Mouse (Mus musculus): ENCODE measurements around the gene Pde8a.

The Pde8a gene

DNA sequence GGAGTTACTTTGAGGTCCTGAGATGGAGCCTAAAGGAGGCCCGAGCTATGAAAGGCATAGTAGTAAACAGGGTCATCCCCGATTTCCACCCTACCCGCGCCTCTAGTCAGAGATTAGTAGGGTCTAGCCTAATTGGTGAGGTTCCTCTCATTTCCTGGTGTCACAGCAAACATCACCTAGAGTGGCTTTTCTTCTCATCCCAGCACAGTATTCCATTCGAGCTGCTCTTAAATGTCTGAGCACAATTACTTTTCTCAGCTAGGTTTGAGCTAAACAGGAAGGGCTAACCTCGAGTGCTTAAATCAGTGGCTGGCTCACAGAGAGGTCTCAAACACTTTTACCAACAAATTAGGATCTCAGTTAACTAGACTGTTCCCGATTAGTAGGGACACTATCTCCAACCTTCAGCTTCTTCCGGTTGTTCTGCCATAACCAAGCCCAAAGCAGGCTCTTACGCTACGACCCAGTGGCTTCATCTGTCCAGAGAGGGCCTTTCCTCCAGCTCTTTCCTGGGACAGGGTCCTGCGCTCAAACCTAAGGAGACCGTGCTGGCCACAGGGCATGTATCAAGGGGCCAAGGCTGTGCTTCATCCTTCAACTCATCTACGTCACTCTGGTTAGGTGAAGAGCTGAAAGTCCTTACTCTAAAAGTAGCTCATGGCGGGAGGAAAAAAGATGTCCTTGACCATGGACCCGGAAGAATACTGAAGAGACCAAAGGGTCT, 132.2 kb downstream of the Pde8a start:
- H3K4me3 ChIP-seq (replicated peaks; ENCODE audit: low read length): peak overlapping the region; percentile 100
- peaks cover under 1% of the 10 kb centered on the region; the same call in 1 of the 2 replicates for H3K27me3 ChIP-seq (ENCODE audit: insufficient read depth, low read length)
- peaks cover 40% of the 10 kb centered on the region for H3K36me3 ChIP-seq (ENCODE audit: insufficient read depth, low read length)
- no peak for TF ChIP-seq POU5F1 (IDR thresholded peaks at IDR 0.05; ENCODE audit: borderline replicate concordance, low read length)
- TF ChIP-seq NANOG (IDR thresholded peaks at IDR 0.05; ENCODE audit: borderline replicate concordance, low read length): no peak
- no peak for TF ChIP-seq CTCF (conservative IDR thresholded peaks at IDR 0.05; ENCODE audit: low read length)
- no peaks in the 10 kb centered on the region for H3K9me3 ChIP-seq (ENCODE audit: low read length)
- H3K4me1 ChIP-seq (replicated peaks; ENCODE audit: low read depth, low read length): peaks cover 42% of the 10 kb centered on the region

- peaks cover 19% of the 10 kb centered on the region for H3K4me1 ChIP-seq (replicated peaks; ENCODE audit: low read depth, low read length)
- TF ChIP-seq NANOG (IDR thresholded peaks at IDR 0.05; ENCODE audit: borderline replicate concordance, low read length): no peak
- TF ChIP-seq POU5F1 (IDR thresholded peaks at IDR 0.05; ENCODE audit: borderline replicate concordance, low read length): no peak
- no peak for TF ChIP-seq CTCF (conservative IDR thresholded peaks at IDR 0.05; ENCODE audit: low read length)
- peaks cover 4% of the 10 kb centered on the region; the same call in 1 of the 2 replicates for H3K27me3 ChIP-seq (ENCODE audit: insufficient read depth, low read length)
- peaks cover 14% of the 10 kb centered on the region for H3K36me3 ChIP-seq (ENCODE audit: insufficient read depth, low read length)
- H3K9me3 ChIP-seq (ENCODE audit: low read length): 0 out of 2 replicates have a peak, but pooled peaks cover 5% of the 10 kb centered on the region
- no peak overlapping the region for H3K4me3 ChIP-seq (replicated peaks; ENCODE audit: low read length)
These were observed 134.8 kb downstream of the Pde8a start for GRCm38 (mm10) chr7:81348206-81348605.

DNA sequence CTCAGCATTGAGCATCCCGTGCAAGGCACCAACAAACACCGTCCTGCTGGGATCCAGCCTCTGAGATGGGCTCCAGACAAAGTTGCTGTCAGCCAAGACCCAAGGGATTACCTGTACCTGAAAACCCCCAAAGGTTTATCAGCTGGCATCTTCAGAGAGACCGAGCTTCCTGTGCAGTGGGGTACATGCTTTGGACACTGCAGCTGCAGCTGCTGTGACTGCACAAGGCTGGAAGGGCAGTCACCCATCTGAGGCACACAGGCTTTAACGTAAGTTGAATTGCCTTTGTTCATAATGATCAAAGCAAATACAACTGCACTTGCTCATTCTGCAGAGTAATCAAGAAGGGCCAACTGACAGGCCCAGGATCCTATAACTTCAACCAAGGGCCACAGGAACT, 138.4 kb downstream of the Pde8a start:
- Histone ChIP-seq H3K4me3 (replicated peaks; ENCODE audit: low read length) (no peak overlapping the region), H3K9me3 (ENCODE audit: low read length) (0 out of 2 replicates have a peak, but pooled peaks cover 5% of the 10 kb centered on the region), H3K4me1 (replicated peaks; ENCODE audit: low read depth, low read length) (peaks cover 8% of the 10 kb centered on the region; the same call in 1 of the 2 replicates), H3K36me3 (ENCODE audit: insufficient read depth, low read length) (no peaks in the 10 kb centered on the region), H3K27me3 (ENCODE audit: insufficient read depth, low read length) (peaks cover 6% of the 10 kb centered on the region; the same call in 1 of the 2 replicates)
- TF ChIP-seq NANOG (IDR thresholded peaks at IDR 0.05; ENCODE audit: borderline replicate concordance, low read length) (no peak), POU5F1 (IDR thresholded peaks at IDR 0.05; ENCODE audit: borderline replicate concordance, low read length) (no peak), CTCF (conservative IDR thresholded peaks at IDR 0.05; ENCODE audit: low read length) (no peak)

DNA sequence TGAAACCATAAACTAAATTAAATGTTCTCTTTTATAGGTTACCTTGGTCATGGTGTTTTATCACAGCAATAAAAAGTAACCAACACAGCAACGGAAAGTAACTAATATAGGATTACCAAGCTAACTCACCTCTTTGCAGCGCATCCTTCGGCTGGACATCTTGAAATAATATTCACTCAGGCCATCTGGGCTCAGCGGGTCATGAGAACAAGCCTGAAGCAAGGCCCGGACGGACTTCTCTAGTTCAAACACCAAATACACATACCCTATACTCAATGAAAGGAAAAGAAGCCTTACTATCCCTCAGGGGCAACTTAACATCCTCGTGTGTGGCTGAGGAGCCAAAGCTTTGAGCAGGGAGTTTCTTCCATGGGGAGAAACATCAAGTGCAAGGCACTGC, 142.3 kb downstream of the Pde8a start:
- Histone ChIP-seq H3K4me1 (replicated peaks; ENCODE audit: low read depth, low read length) (no peaks in the 10 kb centered on the region), H3K36me3 (ENCODE audit: insufficient read depth, low read length) (no peaks in the 10 kb centered on the region), H3K4me3 (replicated peaks; ENCODE audit: low read length) (no peak overlapping the region), H3K9me3 (ENCODE audit: low read length) (0 out of 2 replicates have a peak, but pooled peaks cover 5% of the 10 kb centered on the region), H3K27me3 (ENCODE audit: insufficient read depth, low read length) (peaks cover 4% of the 10 kb centered on the region; the same call in 1 of the 2 replicates)
- TF ChIP-seq POU5F1 (IDR thresholded peaks at IDR 0.05; ENCODE audit: borderline replicate concordance, low read length) (no peak), NANOG (IDR thresholded peaks at IDR 0.05; ENCODE audit: borderline replicate concordance, low read length) (no peak), CTCF (conservative IDR thresholded peaks at IDR 0.05; ENCODE audit: low read length) (no peak)

DNA sequence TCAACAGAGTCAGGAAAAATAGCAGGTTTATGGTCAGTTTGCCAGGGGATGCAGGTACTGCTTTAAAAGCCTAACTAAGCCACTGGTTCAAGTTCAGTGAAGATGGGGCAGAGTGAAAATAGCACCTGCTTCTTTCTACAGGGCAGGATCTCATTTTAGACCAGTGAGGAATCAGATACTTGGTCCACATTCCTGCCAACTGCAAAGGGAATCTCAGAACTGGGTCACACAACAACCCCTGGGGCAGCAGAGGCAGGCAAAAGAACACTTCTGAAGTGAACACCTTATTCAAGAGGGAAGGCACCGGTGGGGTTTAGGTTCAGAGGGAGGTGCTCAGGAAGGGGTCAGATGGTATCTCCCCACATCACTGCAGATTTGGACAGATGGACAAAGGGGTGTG, 143.0 kb downstream of the Pde8a start:
- no peak for TF ChIP-seq CTCF (conservative IDR thresholded peaks at IDR 0.05; ENCODE audit: low read length)
- no peak for TF ChIP-seq NANOG (IDR thresholded peaks at IDR 0.05; ENCODE audit: borderline replicate concordance, low read length)
- TF ChIP-seq POU5F1 (IDR thresholded peaks at IDR 0.05; ENCODE audit: borderline replicate concordance, low read length): no peak
- H3K36me3 ChIP-seq (ENCODE audit: insufficient read depth, low read length): no peaks in the 10 kb centered on the region

GRCm38 (mm10) chr7:81356975-81357374, 143.6 kb downstream of the Pde8a start:
- Histone ChIP-seq H3K4me3 (replicated peaks; ENCODE audit: low read length) (no peak overlapping the region), H3K27me3 (ENCODE audit: insufficient read depth, low read length) (0 out of 2 replicates have a peak, but pooled peaks cover 2% of the 10 kb centered on the region), H3K36me3 (ENCODE audit: insufficient read depth, low read length) (no peaks in the 10 kb centered on the region), H3K4me1 (replicated peaks; ENCODE audit: low read depth, low read length) (no peaks in the 10 kb centered on the region), H3K9me3 (ENCODE audit: low read length) (0 out of 2 replicates have a peak, but pooled peaks cover 1% of the 10 kb centered on the region)
- TF ChIP-seq CTCF (conservative IDR thresholded peaks at IDR 0.05; ENCODE audit: low read length) (no peak), POU5F1 (IDR thresholded peaks at IDR 0.05; ENCODE audit: borderline replicate concordance, low read length) (no peak), NANOG (IDR thresholded peaks at IDR 0.05; ENCODE audit: borderline replicate concordance, low read length) (no peak)

More for the DNA sequence above, 143.0 kb downstream of the Pde8a start:
- 0 out of 2 replicates have a peak, but pooled peaks cover 5% of the 10 kb centered on the region for H3K9me3 ChIP-seq (ENCODE audit: low read length)
- H3K4me3 ChIP-seq (replicated peaks; ENCODE audit: low read length): no peak overlapping the region
- H3K27me3 ChIP-seq (ENCODE audit: insufficient read depth, low read length): 0 out of 2 replicates have a peak, but pooled peaks cover 2% of the 10 kb centered on the region
- no peaks in the 10 kb centered on the region for H3K4me1 ChIP-seq (replicated peaks; ENCODE audit: low read depth, low read length)

DNA sequence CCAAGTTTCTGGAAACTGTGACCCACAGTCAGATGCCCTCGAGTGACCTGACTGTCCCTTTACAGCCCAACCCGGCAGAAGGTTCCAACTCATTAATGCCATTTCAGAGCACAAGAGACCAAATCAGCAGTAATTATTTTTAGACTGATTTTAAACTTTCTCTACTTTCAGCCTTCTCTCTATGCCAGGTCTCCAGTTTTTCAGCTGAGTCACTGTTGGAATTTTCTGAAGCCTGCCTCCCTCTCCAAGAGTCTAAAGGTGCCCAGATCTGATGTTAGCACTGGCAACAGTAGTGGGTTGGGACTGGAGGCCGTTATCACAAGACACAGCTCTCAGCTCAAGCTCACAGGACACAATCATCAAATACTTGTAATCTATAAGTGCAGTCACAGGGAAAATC, 154.6 kb downstream of the Pde8a start:
- H3K27me3 ChIP-seq (ENCODE audit: insufficient read depth, low read length): 0 out of 2 replicates have a peak, but pooled peaks cover 4% of the 10 kb centered on the region
- no peak overlapping the region for H3K4me3 ChIP-seq (replicated peaks; ENCODE audit: low read length)
- H3K36me3 ChIP-seq (ENCODE audit: insufficient read depth, low read length): no peaks in the 10 kb centered on the region
- no peaks in the 10 kb centered on the region for H3K9me3 ChIP-seq (ENCODE audit: low read length)
- TF ChIP-seq NANOG (IDR thresholded peaks at IDR 0.05; ENCODE audit: borderline replicate concordance, low read length) (no peak), CTCF (conservative IDR thresholded peaks at IDR 0.05; ENCODE audit: low read length) (no peak), POU5F1 (IDR thresholded peaks at IDR 0.05; ENCODE audit: borderline replicate concordance, low read length) (no peak)
- H3K4me1 ChIP-seq (replicated peaks; ENCODE audit: low read depth, low read length): peaks cover 15% of the 10 kb centered on the region

DNA sequence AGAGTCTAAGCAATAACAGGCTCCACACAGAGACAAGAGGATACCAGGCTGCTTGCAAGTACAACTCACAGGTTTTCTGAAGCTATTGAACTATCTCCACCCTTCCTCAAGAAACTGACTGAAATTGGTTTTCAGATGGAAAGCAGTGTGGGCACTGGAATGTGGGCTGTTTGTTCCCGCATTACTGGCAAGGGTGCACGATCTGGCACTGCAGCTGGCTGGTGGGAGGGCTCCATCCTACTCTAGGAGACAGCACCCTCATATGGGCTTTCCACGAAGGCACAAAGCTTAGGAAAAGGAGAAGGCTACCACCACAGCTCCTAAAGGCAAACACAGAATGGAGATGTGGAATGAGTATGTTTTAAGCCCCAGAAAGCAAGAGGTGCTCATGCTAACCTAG, 156.3 kb downstream of the Pde8a start:
- no peaks in the 10 kb centered on the region for H3K9me3 ChIP-seq (ENCODE audit: low read length)
- TF ChIP-seq CTCF (conservative IDR thresholded peaks at IDR 0.05; ENCODE audit: low read length) (no peak), NANOG (IDR thresholded peaks at IDR 0.05; ENCODE audit: borderline replicate concordance, low read length) (no peak), POU5F1 (IDR thresholded peaks at IDR 0.05; ENCODE audit: borderline replicate concordance, low read length) (no peak)
- no peak overlapping the region for H3K4me3 ChIP-seq (replicated peaks; ENCODE audit: low read length)
- peaks cover 15% of the 10 kb centered on the region for H3K4me1 ChIP-seq (replicated peaks; ENCODE audit: low read depth, low read length)
- 0 out of 2 replicates have a peak, but pooled peaks cover 4% of the 10 kb centered on the region for H3K27me3 ChIP-seq (ENCODE audit: insufficient read depth, low read length)
- no peaks in the 10 kb centered on the region for H3K36me3 ChIP-seq (ENCODE audit: insufficient read depth, low read length)
